Mouse (Mus musculus): Measurements from ENCODE around the gene Dzip1. TPM values are rescaled to one million over a fixed set of nuclear protein-coding genes. Genes with fewer than 3 reads are reported as not detected.

Gene Dzip1
- total RNA-seq, 2 experiments from 2014 or later, result 11.6 to 12.3 TPM

DNA sequence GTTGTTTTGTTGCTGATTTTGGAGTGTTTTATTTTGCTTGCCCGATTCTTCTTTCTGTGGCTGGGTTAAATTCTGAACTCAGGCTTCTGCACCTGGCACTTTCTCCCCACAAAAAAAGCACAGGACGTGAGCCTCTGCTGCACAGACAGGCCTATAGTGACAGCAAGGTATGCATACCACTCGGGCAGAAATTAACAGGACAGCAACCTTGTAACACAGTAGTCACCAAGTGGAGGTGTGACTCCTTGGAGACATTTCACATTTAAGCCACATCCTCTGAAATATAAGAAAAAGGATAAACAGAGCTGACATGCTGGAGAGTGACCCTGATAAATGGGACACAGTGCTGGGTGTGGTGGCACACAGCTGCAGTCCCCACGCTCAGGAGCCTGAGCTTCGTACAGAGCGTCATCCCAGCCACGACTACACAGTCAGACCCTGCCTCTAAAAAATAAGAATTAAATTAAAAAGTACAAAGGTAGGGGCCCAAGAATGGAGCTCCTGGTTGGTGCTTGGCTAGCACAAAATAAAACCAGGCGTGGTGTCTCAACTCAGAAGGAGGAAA is 86.6 kb downstream of the Dzip1 start:
- no peak for DNase-seq (ENCODE audit: low spot score in 2 of 2)

GRCm38 (mm10) chr14:118836754-118837153 is 88.5 kb downstream of the Dzip1 start:
- no peak for DNase-seq (ENCODE audit: low spot score in 2 of 2)

DNA sequence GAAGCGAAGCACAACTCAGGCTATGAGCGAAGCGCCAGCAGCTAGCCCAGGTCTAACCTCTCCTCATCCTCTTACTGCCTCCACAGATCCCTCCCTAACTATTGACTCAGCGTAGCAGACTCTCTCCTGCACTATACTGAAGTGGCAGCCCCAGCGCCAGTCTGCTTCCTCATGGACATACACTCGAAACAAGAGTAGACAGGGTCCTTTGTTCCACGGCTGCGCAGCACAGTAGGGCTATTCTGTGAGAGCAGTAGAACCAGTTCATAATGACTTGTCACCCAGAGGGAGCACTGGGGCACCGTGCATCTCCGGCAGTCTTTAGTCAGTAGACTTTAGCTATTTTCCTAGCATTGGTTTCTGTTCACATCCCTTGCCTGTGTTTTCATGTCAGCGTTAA is 89.1 kb downstream of the Dzip1 start:
- DNase-seq (ENCODE audit: low spot score in 2 of 2), result no peak

DNA sequence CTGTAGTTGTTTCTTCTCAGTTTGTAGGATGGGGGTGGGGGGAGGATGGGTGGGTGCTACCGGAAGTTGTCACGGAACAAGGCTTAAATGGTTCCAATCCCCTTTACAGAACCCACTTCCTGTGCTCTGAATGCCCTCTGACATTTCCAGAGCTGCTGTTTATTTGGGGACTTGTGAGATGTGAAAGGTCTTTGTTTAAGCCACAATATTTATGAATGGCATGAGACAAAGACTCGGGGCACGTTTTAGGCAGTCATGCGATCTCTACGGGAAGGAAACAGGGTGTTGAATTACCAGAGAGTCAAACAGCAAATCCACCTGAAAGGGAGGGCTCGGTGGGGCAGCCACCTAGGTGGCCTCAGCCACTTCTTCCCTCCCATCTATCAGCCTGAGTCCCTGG is 90.9 kb downstream of the Dzip1 start:
- DNase-seq (ENCODE audit: low spot score in 2 of 2), result no peak

DNA sequence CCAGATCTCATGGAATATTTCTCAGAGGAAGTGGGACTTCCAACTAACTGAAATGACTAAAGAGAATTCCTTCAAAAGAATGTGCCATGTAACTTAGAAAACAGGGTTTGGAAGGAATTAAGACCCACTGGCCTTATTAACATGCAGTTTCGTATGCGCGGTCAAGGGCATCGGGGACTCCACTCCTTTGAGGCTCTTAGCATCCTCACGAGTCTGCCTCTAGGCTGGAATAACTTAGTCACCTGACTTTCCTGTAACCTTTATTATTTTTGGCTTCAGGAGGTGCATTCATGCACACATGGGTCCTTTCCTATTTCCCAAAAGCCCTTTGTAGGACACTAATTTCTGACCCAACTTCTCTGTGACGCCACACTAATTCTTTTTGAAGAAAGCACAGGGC is 92.0 kb downstream of the Dzip1 start:
- DNase-seq (ENCODE audit: low spot score in 2 of 2), result no peak

GRCm38 (mm10) chr14:118831597-118831996 is 93.7 kb downstream of the Dzip1 start:
- no peak for DNase-seq (ENCODE audit: low spot score in 2 of 2)

- DNase-seq (ENCODE audit: low spot score in 2 of 2), result no peak
Measured at GRCm38 (mm10) chr14:118829331-118830095, 95.7 kb downstream of the Dzip1 start.

GRCm38 (mm10) chr14:118827283-118827904 is 97.9 kb downstream of the Dzip1 start:
- DNase-seq (ENCODE audit: low spot score in 2 of 2), result no peak

DNA sequence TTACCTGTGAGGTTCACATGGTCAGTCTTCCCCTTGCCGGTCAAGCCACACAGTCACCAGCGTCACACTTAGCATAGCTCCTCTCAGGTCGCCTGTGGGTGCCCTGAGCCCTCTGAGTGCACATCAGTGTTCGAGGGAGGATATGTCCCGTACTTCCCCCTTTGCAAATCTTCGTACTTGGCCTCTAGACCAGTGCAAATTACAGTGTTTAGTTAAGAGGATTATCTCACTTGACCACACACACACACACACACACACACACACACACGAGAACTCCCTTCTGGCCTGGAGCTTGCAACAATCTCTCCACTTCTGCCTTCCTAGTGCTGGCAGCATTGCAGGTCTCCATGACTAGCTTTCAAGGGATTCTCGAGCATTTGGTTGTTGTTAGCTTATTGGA is 98.9 kb downstream of the Dzip1 start:
- no peak for DNase-seq (ENCODE audit: low spot score in 2 of 2)

Other genes with a start within 250 kb of the Dzip1 start
- gene Abcc4, start 219.2 kb downstream of the Dzip1 start, total RNA-seq (2021), result 10 to 100 TPM; 13.8 to 16.9 TPM
- 1 to 10 TPM; 1.3 to 1.5 TPM for gene Cldn10, start 137.6 kb downstream of the Dzip1 start, total RNA-seq (2021)
- gene Dnajc3, start 12.5 kb upstream of the Dzip1 start, total RNA-seq (2021), result 10 to 100 TPM; 62.9 to 67.4 TPM
- gene Uggt2, start 174.0 kb upstream of the Dzip1 start, total RNA-seq (2021), result 10 to 100 TPM; 10.6 to 12.3 TPM
- under 1 TPM; 0.36 to 0.90 TPM for gene Hs6st3, start 212.9 kb upstream of the Dzip1 start, total RNA-seq (2021)

Measured in adrenal gland, adult 18-20 months (tissue).